Mouse (Mus musculus) E14TG2a.4 (cell line): ENCODE results near the gene Eddm3b.

ENCODE experiments used
- CTCF ChIP-seq: conservative IDR thresholded peaks from 2 replicates; pipeline ENCODE4 v1.5.1; 2014; ENCODE audit warnings: low read length
- NANOG ChIP-seq: IDR thresholded peaks from 2 replicates; pipeline ENCODE4 v1.6.1; 2014; ENCODE audit warnings: borderline replicate concordance, low read length, mixed read lengths
- POU5F1 ChIP-seq: IDR thresholded peaks from 2 replicates; pipeline ENCODE4 v1.6.1; 2014; ENCODE audit warnings: low read length, borderline replicate concordance

DNA sequence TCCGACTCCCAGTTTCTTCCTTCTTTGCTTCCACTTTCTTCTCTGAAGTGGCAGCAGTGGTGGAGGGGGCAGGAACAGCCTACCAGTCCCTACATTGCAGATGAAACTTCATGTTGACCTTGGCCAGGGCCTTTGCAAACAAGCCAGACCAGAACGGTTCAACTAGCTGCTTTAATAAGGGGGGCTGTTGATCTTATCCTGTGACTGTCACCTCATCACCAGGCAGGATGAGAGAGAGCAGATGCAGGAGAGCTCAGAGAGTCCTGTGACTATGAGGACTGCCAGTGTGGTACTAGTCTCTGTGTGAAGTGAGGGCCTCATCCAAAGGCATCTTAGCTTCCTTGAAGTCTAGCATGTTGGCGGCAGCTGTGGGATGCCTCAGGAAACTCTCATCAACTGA, 33.8 kb downstream of the Eddm3b start:
- TF ChIP-seq CTCF = no peak
- TF ChIP-seq POU5F1 = no peak
- TF ChIP-seq NANOG = no peak
